Mouse (Mus musculus): Measurements from ENCODE around the gene Osbpl2. TPM values are rescaled to one million over a fixed set of nuclear protein-coding genes. Genes with fewer than 3 reads are reported as not detected.

Osbpl2 gene
- total RNA-seq, 1 experiment from 2014 or later: 85.7 TPM

DNA sequence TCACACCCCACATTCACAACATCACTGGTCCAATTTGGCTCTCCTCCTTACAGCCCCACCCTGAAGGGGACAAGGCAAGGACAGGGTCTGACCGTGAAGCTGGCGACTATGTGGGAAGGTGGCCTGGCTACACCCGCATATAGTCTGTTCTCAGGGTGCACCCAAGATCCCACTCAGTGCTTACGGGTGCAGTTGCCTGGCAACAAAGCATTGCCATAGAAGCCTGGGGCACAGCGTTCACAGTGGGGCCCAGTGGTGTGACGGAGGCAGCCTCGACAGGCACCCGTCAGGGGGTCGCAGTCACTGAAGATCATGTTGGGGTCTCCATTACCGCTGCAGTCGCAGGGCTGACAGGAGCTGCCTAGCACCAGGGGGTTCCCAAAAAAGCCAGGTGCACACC is 68.3 kb downstream of the Osbpl2 start:
- ATAC-seq (ENCODE audit: extremely low read depth, insufficient number of reproducible peaks, low FRiP score, poor library complexity, severe bottlenecking): no peak

- ATAC-seq (ENCODE audit: extremely low read depth, insufficient number of reproducible peaks, low FRiP score, poor library complexity, severe bottlenecking): no peak
These were observed 77.7 kb downstream of the Osbpl2 start for GRCm38 (mm10) chr2:180196610-180197322.

DNA sequence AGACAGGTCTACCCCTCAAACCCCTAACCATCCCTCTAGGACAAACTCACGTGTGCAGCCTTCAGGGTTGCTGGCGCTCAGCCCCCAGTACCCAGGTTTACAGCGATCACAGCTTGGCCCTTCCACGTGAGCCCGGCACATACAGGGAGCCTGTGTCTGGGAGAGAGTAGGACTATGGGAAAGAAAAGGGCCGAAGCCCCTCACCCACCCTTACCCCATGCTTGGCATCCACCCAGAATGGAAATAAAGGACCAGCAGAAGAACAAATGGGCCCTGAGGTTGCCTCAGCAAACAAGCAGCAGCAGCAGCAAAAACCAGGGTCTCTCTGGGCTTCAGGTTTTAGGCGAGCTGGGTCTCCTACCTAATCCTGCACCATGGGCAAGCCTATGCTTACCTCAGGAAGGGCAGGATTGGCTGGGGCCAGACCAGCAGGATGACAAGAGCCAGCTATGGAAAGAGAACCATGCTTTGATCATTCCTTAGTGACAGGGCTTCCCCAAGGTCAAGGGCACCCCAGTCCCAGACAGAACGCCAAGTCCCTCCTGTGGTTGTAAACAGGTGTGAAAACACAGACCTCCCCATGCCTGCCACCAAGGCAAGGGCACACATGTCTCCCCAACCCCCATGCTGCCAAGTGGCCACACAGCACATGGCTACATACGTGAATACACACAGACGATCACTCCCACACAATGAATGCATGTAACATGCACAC is 78.4 kb downstream of the Osbpl2 start:
- no peak for ATAC-seq (ENCODE audit: extremely low read depth, insufficient number of reproducible peaks, low FRiP score, poor library complexity, severe bottlenecking)

- ATAC-seq (ENCODE audit: extremely low read depth, insufficient number of reproducible peaks, low FRiP score, poor library complexity, severe bottlenecking): no peak
These were observed 79.7 kb downstream of the Osbpl2 start for GRCm38 (mm10) chr2:180198782-180199181.

DNA sequence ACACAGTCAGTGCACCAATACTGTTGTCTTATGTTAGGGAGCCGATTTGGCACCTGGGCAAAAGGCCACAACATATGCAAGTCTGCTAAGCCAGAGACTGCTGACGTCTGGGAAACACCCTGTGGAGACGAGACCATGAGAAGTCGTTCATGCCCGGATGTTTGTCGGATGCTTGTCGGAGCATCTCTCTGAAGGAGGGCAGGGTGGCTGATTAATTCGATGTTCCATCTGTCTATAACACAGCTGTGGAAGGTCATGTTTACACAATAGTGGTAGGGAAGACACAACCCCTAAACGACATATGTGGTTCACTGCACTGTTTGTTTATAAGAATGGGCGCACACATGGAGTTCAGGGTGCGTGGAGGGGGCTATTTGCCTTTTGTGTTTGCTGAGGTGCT is 81.6 kb downstream of the Osbpl2 start:
- no peak for ATAC-seq (ENCODE audit: extremely low read depth, insufficient number of reproducible peaks, low FRiP score, poor library complexity, severe bottlenecking)

GRCm38 (mm10) chr2:180201303-180201702 is 82.2 kb downstream of the Osbpl2 start:
- ATAC-seq (ENCODE audit: extremely low read depth, insufficient number of reproducible peaks, low FRiP score, poor library complexity, severe bottlenecking): no peak

- no peak for ATAC-seq (ENCODE audit: extremely low read depth, insufficient number of reproducible peaks, low FRiP score, poor library complexity, severe bottlenecking)
These were observed 83.2 kb downstream of the Osbpl2 start for GRCm38 (mm10) chr2:180202263-180202662.

DNA sequence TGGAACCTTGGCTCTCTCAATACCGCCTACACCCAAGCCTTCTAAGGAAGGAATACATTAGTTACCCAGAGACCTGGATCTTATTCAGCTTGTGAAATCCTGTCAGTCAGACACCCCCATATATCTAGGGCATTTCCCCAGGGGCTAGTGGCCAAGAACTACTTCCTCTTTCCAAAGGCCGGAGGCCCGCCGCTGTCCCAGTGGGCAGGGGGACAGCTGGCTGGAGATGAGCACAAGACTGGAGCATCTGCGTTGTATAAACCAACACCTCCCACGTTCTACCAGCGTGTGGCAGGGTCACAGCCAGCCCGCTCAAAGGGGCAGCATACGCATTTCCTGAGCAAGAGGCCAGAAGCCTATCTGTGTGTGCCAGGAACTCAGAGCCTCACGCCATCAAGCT is 83.7 kb downstream of the Osbpl2 start:
- ATAC-seq (ENCODE audit: extremely low read depth, insufficient number of reproducible peaks, low FRiP score, poor library complexity, severe bottlenecking): no peak

- no peak for ATAC-seq (ENCODE audit: extremely low read depth, insufficient number of reproducible peaks, low FRiP score, poor library complexity, severe bottlenecking)
These were observed 85.4 kb downstream of the Osbpl2 start for GRCm38 (mm10) chr2:180204501-180204900.

DNA sequence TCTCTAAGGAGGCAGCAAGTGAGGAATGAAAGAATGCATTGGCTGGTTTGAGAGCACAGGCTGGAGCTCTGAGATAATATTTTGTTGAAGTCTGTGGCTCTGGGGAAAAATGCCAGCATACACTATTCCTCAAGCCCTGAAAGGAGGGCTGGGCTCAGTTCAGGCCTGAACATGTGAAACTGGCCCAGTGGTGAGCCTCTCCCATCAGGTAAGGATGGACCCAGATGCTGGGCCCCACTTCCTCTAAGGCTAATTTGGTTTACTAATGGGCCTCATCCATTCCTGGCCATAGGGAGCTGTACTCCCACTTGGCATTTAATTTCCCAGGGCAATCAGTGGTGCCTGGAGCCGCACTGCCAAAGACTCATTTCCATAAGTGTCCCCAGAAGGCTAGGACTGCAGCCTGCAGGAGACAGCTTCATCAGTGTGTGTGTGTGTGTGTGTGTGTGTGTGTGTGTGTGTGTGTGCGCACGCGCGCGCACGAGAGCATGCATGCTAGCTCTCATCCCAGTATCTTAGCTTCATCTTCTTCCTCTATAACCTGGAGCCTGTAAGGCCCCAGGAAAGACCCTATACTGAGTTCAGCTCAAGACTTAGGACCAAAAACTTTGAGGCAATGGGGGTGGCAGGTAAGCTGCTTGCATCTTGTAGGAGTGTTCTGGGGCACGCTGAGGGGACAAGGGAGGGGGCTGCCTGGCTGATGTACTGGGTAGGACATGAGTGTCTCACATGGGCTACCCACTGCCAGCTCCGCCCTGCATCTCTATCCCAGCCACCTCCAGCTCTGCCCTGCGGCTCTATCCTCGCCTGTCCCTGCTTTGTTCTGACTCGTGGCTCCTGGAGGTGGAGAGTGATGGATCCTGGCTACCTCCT is 86.2 kb downstream of the Osbpl2 start:
- no peak for ATAC-seq (ENCODE audit: extremely low read depth, insufficient number of reproducible peaks, low FRiP score, poor library complexity, severe bottlenecking)

DNA sequence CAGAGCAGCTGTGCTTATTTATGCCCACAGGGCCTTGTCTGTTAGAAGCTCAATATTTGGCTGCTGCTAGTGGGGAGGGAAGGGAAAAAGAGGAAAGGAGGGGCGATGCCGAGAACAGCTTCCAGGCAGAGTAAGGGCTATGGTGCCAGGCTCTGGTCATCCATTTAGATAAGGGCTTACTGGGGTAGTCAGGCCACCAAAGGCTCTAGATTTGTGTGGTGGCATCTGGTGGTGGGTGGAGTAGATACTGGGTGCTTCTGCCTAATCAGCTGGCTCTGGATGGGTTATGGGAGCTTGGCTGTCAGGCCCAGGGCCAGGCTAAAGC is 86.8 kb downstream of the Osbpl2 start:
- ATAC-seq (ENCODE audit: extremely low read depth, insufficient number of reproducible peaks, low FRiP score, poor library complexity, severe bottlenecking): no peak

GRCm38 (mm10) chr2:180207840-180208239 is 88.7 kb downstream of the Osbpl2 start:
- ATAC-seq (ENCODE audit: extremely low read depth, insufficient number of reproducible peaks, low FRiP score, poor library complexity, severe bottlenecking): no peak

GRCm38 (mm10) chr2:180208976-180209375 is 89.9 kb downstream of the Osbpl2 start:
- no peak for ATAC-seq (ENCODE audit: extremely low read depth, insufficient number of reproducible peaks, low FRiP score, poor library complexity, severe bottlenecking)

GRCm38 (mm10) chr2:180212255-180212654 is 93.1 kb downstream of the Osbpl2 start:
- no peak for ATAC-seq (ENCODE audit: extremely low read depth, insufficient number of reproducible peaks, low FRiP score, poor library complexity, severe bottlenecking)

Other genes with a start within 250 kb of the Osbpl2 start
- gene Taf4, start 142.7 kb upstream of the Osbpl2 start, total RNA-seq (2017): 42.6 and 46.0 TPM in 2 replicates
- 35.8 and 36.8 TPM in 2 replicates for gene Lsm14b, start 94.3 kb upstream of the Osbpl2 start, total RNA-seq (2017)
- 139 and 147 TPM in 2 replicates for gene Psma7, start 76.9 kb upstream of the Osbpl2 start, total RNA-seq (2017)
- gene Ss18l1, start 76.8 kb upstream of the Osbpl2 start, total RNA-seq (2017): 9.7 and 10.6 TPM in 2 replicates
- 20.4 and 23.2 TPM in 2 replicates for gene Mtg2, start 48.7 kb upstream of the Osbpl2 start, total RNA-seq (2017)
- not detected in 2 replicates for gene Hrh3, start 14.8 kb upstream of the Osbpl2 start, total RNA-seq (2017)
- gene Adrm1, start 52.2 kb downstream of the Osbpl2 start, total RNA-seq (2017): 73.4 and 75.9 TPM in 2 replicates
- gene Lama5, start 106.6 kb downstream of the Osbpl2 start, total RNA-seq (2017): under 0.01 TPM in 2 replicates
- gene Rps21, start 138.1 kb downstream of the Osbpl2 start, total RNA-seq (2017): 798 and 852 TPM in 2 replicates
- 53.5 and 55.6 TPM in 2 replicates for gene Cables2, start 154.2 kb downstream of the Osbpl2 start, total RNA-seq (2017)
- gene Rbbp8nl, start 170.6 kb downstream of the Osbpl2 start, total RNA-seq (2017): not detected in 2 replicates
- not detected in 2 replicates for gene Gata5, start 215.4 kb downstream of the Osbpl2 start, total RNA-seq (2017)

All from neutrophil, adult 5-6 weeks (primary cell).